Mouse (Mus musculus) central nervous system, embryonic 18 days (tissue): ENCODE results near the gene Arhgap30. TPM values are rescaled to one million over a fixed set of nuclear protein-coding genes. Genes with fewer than 3 reads are reported as not detected.

Experiments used
- polyA plus RNA-seq: library from polyadenylated mRNA; depleted of rRNA; stranded (reverse); fragments of >200 nt; gene quantifications from 2 replicates; pipeline ENCODE4 v1.2.3, GENCODE M21; 2012; rRNA removed

Arhgap30 gene
- 0.44 and 0.48 TPM in 2 replicates for polyA plus RNA-seq

DNA sequence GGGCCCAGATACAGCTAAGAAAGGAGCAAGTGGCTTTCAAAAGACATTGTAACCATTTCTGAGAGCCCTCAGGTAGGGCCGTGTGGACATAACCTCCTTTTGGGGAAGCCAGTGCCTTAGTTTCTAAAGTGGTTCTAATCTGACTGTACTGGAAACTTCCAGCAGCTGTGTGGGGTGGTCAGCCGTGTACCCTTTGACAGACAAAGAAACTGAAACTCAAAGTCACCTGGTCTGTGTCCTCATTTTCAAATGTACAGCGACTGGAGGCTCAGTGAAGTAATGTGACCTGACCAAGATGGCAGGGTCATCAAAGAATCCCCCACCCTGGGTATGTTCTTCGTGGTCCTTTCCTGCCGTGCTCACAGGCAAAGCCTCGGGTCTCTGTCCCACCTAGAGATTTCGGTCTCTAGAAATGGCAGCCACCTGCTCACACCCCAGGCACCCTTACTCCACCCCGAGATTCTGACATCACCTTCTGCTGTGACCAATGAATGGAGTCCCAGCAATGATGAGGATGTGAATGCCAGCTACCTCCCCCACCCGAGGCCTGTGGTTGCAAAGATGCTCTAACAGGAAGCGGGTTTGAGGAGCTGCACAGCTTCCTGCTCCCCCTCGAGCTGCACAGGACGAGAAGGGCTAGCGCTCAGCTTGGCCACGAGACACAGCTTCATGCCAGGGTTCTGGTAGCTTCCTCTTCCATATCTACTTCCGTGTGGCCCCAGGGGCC, at the start of gene Arhgap30:
TSS of gene Arhgap30 (plus strand) at position 579 of the 727 bp plus-strand sequence.

DNA sequence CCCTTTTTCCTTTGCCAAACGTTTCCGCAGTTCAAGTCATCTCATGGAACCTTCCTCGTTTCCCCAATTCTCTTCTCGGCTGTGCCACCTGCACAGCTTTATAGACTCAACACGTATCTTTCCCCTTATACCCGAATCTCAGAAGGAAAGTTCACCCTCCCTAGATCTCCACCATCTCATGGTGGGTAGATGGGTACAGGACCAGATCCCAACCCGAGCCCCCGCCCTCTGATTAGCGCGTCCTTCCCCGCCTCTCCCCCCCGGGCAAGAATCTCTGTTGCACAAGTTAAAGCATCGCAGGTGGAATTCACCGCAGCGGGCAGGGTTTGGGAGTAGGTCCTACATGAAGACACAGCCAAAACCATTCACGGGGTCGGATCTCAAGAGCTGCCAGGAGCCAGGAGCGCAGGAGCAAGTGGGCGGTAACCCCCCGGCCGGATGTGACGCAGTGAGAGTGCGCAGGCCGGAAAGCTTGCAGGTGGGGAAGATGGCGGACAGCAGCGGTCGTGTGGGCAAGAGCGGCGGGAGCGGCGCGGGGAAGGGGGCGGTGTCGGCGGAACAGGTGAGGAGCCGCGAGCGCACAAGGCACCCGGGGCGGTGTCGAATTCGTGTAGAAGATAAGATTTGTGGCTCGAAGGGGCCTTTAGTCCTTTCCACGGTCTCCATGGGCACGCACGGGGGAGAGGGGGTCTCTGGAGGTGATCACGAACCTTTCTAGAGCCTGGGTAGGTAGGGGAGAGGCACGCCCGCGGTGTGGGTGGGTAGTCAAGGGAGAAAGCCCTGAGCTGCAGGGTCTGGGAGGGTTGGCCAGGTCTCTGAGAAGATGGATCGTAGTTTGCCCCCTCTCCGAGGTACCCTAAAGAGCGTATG, 43.3 kb upstream of the Arhgap30 start, which contains the start of the genes Nit1 and Pfdn2:
TSS of gene Nit1 (minus strand) at position 422 of the 870 bp plus-strand sequence.
TSS of gene Pfdn2 (plus strand) at position 446 of the 870 bp plus-strand sequence.

GRCm38 (mm10) chr1:171360656-171361055, 28.1 kb upstream of the Arhgap30 start, which contains the start of gene Klhdc9:
Gene Klhdc9 (minus strand): TSS chr1:171360798.

DNA sequence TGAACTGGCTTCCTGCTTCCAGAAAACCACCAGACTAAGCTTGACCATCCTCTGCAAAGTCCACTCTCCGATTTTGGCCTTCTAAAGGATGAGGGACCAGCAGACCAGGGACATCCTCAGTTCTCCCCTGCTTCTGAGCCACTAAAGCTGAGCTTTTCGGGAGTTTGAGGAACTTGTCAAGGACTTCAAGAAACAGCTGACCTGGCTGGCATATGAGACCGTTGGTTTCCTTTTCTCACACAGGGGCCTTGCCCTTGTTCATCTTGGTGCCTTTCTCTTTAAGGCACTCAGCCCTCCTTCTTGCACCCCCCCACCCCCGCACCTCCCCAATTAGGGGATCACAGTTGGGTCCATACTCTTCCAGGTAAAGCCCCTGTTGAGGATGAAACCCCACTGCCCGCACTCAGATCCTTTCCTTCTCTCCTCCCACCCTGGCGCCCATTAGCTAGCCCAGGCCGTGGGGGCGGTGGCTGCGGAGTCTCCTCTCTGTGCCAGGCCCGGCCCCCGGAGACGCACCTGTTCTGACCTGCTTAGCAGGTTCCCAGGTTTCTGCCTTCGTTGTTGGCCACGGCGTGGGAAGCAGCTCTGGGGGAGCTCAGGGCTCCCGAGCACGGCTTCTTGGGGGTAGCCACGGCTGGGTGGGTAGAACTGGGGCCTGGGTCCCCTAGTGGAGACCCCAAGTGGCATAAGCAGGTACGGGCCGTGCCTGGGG, 18.8 kb upstream of the Arhgap30 start, which contains the start of gene Nectin4:
TSS of gene Nectin4 (plus strand) at position 255 of the 712 bp plus-strand sequence.

GRCm38 (mm10) chr1:171410947-171411484, 22.3 kb downstream of the Arhgap30 start, which contains the start of gene Usf1:
Gene Usf1 (plus strand): TSS chr1:171411313.

DNA sequence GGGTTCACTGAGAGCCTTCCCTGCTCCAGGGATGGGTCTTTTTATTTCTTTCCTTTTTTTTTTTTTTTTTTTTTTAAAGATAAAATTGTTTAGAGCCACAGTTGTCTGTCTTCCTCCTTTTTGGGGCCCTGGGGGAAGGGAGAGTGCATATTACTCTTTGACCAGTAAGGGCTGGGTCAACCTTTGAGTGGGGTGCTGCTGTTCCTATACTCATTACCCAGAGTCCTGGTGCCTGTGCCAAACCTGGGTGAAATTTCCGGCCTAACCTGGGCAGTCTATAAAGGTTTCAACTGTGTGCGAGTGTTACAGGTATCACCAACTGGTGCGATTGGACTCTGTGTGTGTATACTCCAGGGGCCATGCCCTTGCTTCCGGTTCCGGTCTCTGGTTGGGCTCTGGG, 29.9 kb downstream of the Arhgap30 start, which contains the start of gene Tstd1:
TSS of gene Tstd1 (plus strand) at position 213 of the 400 bp plus-strand sequence.

GRCm38 (mm10) chr1:171437264-171438013, 48.7 kb downstream of the Arhgap30 start, which contains the start of gene F11r:
Gene F11r (plus strand): TSS chr1:171437535.

Other genes with a start within 250 kb of the Arhgap30 start
- 233 and 246 TPM in 2 replicates for gene Sdhc, start 238.4 kb upstream of the Arhgap30 start, polyA plus RNA-seq
- 0.70 and 10.6 TPM in 2 replicates for gene Mpz, start 238.2 kb upstream of the Arhgap30 start, polyA plus RNA-seq
- gene Pcp4l1, start 192.7 kb upstream of the Arhgap30 start, polyA plus RNA-seq = 15.7 and 19.8 TPM in 2 replicates
- gene Nr1i3, start 175.0 kb upstream of the Arhgap30 start, polyA plus RNA-seq = 0.03 and 0.06 TPM in 2 replicates
- gene Tomm40l, start 166.4 kb upstream of the Arhgap30 start, polyA plus RNA-seq = 47.7 and 50.1 TPM in 2 replicates
- 2.4 and 3.0 TPM in 2 replicates for gene Apoa2, start 163.9 kb upstream of the Arhgap30 start, polyA plus RNA-seq
- gene Fcer1g, start 154.6 kb upstream of the Arhgap30 start, polyA plus RNA-seq = 13.6 and 15.5 TPM in 2 replicates
- gene Adamts4, start 138.5 kb upstream of the Arhgap30 start, polyA plus RNA-seq = 4.1 and 4.2 TPM in 2 replicates
- gene Ndufs2, start 137.6 kb upstream of the Arhgap30 start, polyA plus RNA-seq = 131 and 134 TPM in 2 replicates
- 90.9 and 94.0 TPM in 2 replicates for gene B4galt3, start 118.6 kb upstream of the Arhgap30 start, polyA plus RNA-seq
- 66.2 and 67.0 TPM in 2 replicates for gene Ppox, start 107.8 kb upstream of the Arhgap30 start, polyA plus RNA-seq
- 93.2 and 96.4 TPM in 2 replicates for gene Usp21, start 101.0 kb upstream of the Arhgap30 start, polyA plus RNA-seq
- gene Ufc1, start 93.9 kb upstream of the Arhgap30 start, polyA plus RNA-seq = 67.6 and 71.7 TPM in 2 replicates
- 57.8 and 58.7 TPM in 2 replicates for gene Dedd, start 59.8 kb upstream of the Arhgap30 start, polyA plus RNA-seq
- gene Nit1, start 43.3 kb upstream of the Arhgap30 start, polyA plus RNA-seq = 64.1 and 65.4 TPM in 2 replicates
- gene Pfdn2, start 43.3 kb upstream of the Arhgap30 start, polyA plus RNA-seq = 80.6 and 91.3 TPM in 2 replicates
- gene Klhdc9, start 28.2 kb upstream of the Arhgap30 start, polyA plus RNA-seq = 3.4 and 3.6 TPM in 2 replicates
- 2.2 and 4.1 TPM in 2 replicates for gene Nectin4, start 18.9 kb upstream of the Arhgap30 start, polyA plus RNA-seq
- gene Usf1, start 22.4 kb downstream of the Arhgap30 start, polyA plus RNA-seq = 186 and 199 TPM in 2 replicates
- gene Tstd1, start 29.9 kb downstream of the Arhgap30 start, polyA plus RNA-seq = 3.8 and 4.4 TPM in 2 replicates
- 4.3 and 5.2 TPM in 2 replicates for gene F11r, start 48.6 kb downstream of the Arhgap30 start, polyA plus RNA-seq
- gene Alyref2, start 114.5 kb downstream of the Arhgap30 start, polyA plus RNA-seq = 18.7 and 19.8 TPM in 2 replicates
- gene Itln1, start 146.3 kb downstream of the Arhgap30 start, polyA plus RNA-seq = 0.04 TPM in 1 of 2 replicates, not detected in the other
- not detected in 2 replicates for gene Cd244a, start 170.2 kb downstream of the Arhgap30 start, polyA plus RNA-seq
- gene Ly9, start 218.5 kb downstream of the Arhgap30 start, polyA plus RNA-seq = 0.16 and 0.24 TPM in 2 replicates